Mouse (Mus musculus) embryo, embryonic 10.5 days (tissue): ENCODE measurements at regions not wholly inside any gene's neighbourhood (a gene's known extent, or its start where the extent isn't known, plus 50 kb on each side); places are given as distances from the start of the nearest gene placed in this dataset.

ENCODE experiments used
- DNase-seq: peaks from one replicate; pipeline ENCODE4 v3.0.0-alpha.2; 2015; ENCODE audit warnings: low spot score

DNA sequence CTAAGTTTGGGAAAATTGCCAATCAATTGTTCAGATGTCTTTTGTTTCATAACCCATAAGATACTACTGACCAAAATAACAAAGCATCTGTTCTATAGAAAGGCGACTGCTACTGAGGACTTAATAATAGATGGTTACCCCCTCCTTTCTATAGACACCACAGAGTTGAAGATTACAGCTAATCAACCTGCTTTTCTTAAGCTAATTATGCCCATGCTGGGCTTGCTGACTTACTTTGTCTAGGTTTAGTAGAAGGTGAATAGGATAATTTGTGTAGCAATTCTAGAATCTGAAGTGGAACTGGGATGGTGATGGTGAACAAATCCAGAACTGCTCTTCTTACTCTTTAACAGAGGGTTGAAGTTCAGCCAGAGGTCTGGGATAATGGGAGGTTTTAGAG lies 53.8 kb upstream of the Tbx18 start:
- DNase-seq = no peak

DNA sequence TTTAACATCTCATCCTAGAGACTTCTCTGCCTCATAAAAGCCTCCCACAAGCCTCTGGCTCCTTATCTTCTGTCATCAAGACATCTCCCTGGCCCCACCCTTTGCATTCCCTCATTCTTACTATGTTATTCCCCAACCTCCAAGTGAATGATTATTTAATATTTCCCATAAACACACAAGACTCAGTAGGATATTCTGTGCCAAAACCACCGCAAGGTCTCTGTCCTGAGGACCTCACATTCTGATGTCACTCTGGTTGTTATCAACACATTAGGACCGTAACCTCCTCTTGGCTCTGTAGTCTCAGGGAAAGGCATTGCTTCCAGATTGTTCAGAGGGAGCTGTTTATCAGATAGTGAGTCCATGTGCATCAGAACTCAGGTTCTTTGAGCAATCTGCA lies 80.7 kb upstream of the Tbx18 start:
- no peak for DNase-seq

DNA sequence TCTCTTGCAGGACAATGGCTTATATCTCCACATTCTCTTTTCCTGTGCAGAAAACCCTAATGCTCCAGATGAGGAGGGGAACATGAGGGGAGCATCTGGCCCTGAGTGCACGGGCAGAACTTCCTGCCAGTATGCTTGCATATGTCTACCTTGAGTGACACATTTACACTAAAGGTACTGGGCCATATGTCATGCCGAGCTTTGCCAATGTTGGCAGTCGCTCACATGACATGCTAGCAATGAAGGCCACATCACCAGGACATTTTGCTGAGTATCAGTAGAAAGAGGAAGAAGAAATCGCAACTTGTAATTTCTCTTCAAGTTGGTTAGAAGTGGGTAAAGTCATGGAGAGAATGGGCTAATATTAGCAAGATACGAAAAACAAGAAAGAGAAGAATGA lies 91.2 kb upstream of the Tbx18 start:
- no peak for DNase-seq

DNA sequence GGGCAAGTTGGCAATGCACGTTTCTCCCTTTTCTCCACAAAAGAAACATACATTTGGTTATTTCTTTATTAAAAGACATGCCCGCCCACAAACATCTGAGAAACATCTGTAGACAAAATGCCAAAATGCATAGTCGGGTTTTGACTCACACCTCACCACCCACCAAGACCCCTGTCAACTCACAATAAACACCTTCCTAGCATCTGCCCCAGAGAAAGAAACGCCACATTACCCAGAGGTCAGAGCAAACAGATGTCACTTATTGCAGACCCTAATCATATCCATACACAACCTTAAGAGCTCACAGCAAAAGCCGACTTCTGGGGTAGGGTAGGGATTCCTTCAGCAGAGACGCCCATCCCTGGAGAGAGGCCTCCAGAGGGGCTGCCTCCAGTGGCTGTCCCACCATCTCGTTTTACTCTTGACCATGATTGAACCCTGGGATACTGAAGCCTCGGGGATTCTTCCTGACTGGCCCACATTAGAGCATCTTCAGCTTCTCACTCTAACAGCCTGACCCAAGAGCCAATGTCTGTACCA lies 93.7 kb upstream of the Tbx18 start:
- no peak for DNase-seq

DNA sequence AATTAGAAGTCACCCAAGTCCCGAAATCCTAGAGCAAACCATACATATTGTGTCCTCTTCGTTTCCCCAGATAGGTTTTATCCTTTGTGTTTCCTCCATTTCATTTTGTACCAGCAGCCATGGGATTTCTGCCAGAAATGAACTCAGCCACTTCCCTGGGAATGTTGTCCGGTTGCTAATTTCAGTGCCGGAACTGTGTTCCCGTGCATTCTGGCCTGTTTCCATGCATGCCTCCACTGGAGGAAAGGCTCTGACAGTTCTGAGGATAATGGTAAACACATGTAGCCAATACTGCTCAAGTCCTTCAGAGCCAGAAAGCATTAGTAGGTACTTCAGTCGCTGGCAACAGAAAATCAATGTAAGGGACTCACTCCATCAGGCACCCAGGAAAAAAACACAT lies 112.8 kb upstream of the Tbx18 start:
- peak; percentile 26 for DNase-seq

DNA sequence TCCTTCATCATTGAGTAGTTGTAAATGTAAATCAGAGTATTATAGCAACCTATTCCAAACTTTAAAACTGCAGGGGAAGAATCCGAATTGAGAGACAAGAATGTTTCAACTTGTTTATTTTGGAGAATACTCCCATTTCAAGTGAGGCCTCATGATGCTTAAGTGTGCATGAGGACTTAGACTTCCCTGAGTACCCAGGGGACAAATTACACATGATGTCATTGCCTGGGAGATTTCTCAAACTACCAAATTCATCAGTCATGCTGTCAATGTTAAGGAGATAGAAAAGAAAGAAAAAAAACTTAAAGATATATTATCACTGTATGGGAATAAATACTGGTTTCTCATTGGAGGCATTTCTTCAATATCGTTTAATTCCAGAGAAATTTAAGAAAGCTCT lies 113.4 kb upstream of the Tbx18 start:
- no peak for DNase-seq

DNA sequence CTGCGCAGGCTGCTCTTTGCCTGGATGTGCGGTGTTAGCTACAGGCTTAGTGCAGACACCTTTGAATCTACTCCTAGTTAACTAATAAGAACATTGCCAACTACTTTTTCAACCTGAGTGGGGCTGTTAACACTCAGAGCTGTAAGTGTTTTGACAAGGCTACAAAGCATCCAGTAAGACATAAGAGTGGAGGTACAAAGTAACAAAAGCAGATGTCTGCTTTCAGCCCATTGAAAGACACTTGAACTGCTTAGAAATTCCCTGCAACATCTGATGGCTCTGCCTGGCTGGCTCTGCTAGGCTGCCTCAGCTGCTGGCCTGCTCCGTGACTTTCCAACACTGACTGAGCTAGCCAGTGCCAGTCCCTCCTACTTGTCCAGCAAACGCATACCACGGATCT lies 117.8 kb upstream of the Tbx18 start:
- DNase-seq = no peak

DNA sequence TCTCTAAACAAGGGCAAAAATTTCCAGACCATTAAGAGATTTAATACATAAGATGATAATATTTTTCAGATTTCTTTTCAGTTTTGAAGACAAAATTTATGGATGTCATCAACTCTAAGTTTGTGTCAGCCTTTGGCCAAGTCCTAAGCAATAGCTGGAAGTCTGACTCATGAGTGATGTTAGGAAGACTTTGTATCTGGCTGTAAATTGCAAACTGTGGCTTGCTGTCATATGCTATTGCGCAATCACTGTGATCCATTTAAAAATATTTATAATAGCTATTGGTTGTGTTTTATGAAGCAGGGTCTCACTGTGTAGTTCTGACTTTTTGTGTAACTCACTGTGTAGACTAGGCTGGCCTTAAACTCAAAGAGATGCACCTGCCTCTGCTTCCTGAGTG lies 119.1 kb upstream of the Tbx18 start:
- DNase-seq = no peak

DNA sequence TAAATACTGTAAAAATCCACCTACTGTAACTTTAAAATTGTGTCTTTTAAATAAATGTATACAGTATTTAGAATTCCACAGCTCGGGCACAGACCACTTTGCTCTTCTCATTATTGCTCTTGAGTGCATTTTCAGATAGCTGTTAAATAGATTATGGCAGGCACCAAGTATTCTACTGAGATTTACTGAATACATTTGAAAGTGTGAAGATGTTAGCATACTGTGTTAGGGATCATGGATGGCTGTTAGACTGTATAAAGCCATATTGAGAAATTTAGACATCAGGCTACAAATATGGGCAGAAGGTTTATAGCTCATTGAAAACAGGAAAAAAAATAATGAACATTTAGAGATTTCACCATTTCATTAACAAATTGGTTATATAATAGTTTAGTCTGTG lies 130.5 kb upstream of the Tbx18 start:
- DNase-seq = no peak

DNA sequence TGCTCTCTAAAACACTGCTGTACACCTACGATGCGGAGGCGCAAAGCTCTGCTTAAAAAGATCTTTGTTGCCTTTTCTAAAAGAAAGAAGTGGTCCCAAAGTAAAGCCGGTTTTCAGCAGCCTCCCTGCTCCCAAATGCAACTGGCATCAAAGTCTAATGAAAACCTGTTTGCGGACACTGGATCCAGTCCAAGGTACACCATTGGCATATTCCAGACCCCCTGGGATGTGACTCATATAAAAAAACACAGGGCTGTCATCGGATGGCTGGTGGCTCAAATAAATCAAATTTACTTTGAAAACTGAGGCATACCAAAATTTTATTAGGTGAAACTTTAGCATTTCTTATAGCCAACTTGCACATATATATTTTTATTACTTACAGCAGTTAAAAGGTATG lies 134.2 kb upstream of the Tbx18 start:
- DNase-seq = no peak

DNA sequence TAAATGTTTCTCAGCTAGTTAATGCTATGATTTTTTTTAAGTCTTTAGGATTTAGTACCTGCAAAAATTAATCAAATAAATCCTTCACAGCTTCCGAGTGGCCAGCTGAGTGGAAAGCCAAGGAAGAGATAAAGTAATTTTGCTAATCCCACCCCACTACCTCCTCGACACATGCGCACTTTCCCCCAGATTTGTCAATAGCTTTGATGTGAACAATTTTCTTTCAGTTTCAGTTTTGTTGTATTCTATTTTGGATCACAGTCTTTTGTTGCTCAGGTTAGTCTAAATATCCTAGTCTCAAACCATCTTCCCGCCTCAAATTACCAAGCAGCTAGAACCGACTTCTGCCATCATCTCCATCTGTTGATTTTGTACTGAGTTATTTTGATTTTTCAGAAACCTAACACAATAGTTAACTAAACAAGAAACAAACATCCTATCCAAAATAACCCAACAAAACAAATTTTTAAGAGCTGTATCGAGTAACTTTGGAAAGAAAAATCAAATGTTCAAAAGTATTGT lies 141.4 kb upstream of the Tbx18 start:
- no peak for DNase-seq

DNA sequence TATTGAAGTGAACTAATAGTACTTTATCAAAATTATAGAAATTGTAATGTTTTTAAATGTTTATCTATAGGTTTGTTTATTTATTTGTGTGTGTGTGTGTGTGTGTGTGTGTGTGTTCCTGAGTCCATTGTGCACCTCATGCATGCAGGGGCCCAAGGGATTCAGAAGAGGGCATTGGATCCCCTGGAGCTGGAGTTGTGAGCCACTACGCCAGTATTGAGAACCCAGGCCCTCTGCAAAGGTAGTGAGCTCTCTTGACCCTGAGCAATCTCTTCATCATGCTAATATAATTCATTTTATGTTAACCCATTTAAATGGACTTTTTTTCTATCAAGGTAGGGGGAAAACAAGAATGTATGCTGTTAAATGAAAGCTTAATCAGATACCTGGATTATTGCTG lies 151.5 kb upstream of the Tbx18 start:
- DNase-seq = no peak

DNA sequence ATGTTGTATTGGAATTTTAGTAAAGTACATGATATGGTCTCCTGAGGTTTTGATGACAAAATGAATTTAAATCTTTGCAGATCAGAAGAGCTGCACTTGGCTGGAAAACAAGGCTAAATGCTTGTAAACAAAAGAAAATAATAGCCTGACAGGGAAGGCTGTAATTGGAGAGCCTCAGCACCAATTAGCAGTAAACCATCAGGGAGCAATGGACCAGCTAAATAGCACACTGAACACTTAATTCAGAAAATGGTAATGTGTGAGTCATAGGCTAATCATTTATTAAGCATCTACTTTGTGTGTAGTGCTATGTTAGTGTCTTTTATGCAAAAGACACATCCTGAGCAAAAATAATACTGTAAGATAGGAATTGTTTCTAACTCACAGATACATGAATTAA lies 152.0 kb upstream of the Tbx18 start:
- DNase-seq = no peak

DNA sequence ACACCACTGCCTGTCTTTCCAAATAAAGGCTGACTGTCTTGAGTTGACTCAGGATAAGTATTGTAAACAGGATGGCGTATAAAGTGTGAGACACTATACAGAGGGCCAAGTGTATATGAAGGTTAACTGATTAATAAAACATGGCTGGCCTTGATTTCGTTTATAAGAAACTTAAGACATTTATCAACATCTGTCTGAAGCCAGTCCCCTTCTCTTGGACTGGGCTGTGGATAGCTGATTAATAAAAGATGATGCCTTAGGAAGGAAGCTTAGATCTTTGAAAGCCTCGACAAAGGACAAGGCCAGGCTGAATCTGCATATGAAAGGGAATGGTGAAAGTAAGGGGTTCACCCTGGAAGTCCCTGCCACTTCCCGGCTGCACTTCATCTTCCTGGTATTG lies 163.0 kb upstream of the Tbx18 start:
- peak; percentile 40 for DNase-seq

DNA sequence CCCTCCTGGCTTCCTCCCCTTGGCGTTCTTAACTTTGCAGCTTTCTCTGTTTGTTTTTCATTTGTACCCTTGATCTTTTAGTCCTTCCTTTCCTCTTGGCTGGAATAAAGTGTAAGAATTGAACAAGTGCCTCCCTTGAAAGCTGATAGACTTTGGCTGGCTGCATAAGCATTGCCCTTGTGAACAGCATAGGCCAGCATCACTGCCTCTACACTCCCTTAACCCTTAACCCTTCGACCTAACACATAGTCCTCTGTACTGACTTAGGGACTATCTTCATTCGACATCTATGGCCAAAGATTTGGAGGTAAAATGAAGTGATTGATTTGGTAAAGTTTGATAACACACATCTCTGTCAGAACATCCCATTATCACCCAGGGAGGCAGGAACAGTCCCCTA lies 163.5 kb upstream of the Tbx18 start:
- no peak for DNase-seq

DNA sequence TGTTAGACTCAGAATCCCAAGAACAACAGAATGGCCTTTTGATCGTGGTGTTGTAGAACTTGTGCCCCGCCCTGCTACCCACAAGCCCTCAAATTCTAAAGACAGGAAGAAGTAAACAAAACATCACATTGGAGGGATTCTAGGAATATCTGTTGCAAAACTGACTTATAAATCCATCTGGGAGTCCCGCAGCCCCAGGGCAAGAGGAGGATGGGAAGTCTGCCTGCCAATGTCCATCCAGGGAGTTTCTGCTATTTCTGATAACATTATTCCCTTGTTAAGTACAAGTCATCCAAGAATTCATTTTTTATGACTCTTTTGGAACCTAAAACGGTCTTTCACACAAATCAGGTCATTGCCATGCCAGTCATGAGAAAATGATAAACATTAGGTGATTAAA lies 164.5 kb upstream of the Tbx18 start:
- DNase-seq = no peak

DNA sequence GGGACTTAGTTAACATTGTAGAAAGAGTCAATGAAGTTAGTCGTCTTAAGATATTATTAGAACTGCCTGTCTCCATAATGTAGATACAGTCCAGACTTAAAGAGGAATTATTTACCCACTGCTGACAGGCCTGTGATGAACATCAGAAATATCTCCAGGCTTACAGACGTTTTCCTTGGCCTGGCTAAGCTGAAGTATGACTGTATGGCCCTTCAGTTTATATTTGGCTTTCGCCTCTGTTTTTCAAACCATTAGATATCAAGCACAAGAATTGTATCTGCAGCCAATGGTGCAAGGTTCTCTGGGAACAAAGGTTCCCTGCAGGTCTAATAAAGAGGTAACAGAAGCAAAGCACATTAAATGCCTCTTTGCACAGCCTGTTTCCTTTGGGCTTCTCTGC lies 166.3 kb upstream of the Tbx18 start:
- no peak for DNase-seq

DNA sequence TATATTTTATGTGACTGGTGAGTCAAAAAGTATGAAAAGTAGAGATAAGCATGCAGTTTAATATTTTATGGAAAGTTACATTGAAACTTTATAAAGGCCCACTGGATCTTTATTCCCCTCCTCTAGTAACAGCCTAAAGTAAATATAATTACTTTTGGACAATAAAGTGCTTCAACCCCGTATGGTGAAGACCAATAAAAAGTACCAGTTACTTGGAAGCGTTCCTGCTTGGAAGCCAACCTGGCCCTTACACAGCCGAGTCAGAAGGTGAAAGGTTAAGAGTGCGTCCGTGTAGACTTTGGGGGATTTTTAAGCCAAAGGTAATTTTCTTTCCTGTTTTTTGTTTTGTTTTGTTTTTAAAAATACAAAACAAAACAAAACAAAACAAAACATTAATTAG lies 168.3 kb upstream of the Tbx18 start:
- DNase-seq = no peak

DNA sequence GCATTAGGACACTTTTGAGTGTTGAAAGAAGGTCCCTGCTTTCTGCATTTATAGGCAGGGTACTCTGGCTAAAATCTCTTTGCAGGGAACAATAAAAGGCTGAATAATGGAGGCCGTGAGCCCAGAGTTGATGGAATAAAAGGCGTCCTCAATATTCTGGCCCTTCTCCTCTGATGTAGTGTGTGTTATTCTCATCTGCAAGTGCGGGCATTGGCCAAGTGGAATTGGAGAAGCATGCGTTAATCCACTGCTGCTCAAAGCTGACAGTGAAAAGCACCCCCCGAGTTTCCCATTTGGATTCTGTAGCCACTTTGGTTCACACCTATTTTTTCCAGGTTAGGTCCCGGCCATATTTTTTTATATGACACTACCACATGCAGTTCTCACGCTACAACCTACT lies 168.7 kb upstream of the Tbx18 start:
- DNase-seq = no peak

DNA sequence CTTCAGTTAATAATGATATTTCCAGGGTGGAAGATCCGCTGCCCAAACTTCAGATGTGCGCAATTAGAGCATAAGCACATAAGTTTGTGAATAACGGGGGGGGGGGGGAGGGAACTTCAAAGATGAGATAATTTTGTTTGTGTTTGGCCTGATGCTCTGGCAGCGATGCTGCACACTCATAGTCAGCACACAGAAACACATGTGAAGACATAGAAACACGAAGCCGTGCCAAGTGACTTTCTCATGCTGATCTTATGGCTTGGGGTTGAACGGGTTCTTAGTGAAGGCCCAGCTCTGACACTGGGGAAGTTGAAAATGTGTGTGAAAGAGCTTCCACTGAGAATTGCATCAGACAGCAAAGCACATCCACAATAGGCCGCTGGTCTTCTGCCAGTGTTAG lies 190.2 kb upstream of the Tbx18 start:
- DNase-seq = no peak

DNA sequence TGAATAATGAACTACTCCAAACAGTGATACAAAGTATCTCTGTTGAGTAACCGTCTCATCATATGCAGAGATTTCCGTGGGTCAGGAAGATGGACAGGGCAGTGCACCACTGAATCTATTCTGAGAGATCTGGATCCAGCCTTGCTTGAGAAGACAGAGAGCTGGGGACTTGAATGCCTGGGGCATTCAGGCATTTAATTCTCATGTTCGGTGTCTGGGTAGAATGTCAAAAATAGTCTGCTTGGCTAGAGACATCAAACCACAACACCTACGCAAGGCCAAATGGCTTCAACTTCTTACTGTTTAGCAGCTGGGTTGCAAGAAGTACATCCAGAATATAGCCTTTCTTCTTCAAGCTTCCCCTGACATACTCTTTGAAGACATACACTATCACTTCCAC lies 194.1 kb upstream of the Tbx18 start:
- no peak for DNase-seq

DNA sequence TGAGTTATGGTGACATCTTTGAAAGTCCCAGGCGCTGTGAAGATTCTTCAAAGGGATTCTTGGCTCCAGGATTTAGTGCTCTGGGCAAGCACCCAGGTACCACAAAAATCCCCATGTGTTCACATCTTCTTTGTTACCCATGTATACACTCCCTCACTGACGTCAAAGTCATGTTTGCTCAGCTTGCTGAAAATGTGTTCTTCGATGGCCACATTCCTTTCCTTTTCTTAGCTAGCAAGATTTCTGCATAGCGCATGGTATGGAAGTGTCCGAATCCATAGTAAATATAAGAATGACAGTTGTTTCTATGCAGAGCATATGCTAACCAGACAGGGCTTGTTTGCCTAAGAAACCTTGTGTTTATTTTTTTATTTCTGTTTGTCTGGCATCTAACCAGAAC lies 202.2 kb upstream of the Tbx18 start:
- DNase-seq = no peak

DNA sequence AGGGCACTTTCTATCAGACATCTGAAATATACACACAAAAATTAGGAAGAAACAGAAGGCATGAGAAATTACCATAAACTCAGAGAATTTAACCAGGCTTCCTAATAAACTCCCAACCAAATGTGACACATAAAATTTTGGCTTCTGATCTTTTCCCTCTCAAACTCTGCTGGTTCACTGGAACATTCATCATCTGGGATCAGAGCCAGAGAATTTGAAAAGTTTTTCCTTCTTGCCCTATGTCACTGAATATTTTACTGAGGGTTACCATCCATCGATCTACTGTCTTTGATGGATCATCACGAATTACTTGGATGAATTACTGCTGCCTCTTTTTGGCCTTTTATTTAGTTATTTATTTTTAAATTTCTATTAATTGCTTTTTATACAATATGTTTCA lies 221.4 kb upstream of the Tbx18 start:
- DNase-seq = no peak

DNA sequence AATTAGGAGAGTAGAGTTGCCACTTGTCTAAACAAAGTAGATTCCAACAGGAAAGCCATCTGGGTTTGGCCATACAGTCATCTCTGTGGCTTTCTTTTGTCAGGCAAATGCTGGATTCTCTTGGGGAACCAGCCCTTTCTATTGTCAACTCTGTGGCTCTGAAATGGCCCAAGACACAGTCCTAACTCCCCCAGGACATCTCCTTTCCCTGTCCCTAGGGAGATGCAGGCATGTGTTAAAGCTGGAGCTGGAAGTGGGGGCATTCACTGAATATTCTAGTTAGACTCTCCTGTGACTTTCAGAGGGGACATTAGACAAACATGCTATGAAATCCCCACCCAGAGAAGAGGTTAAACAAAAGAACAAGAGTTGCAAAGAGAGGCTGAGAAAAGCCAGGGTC lies 223.9 kb upstream of the Tbx18 start:
- no peak for DNase-seq

DNA sequence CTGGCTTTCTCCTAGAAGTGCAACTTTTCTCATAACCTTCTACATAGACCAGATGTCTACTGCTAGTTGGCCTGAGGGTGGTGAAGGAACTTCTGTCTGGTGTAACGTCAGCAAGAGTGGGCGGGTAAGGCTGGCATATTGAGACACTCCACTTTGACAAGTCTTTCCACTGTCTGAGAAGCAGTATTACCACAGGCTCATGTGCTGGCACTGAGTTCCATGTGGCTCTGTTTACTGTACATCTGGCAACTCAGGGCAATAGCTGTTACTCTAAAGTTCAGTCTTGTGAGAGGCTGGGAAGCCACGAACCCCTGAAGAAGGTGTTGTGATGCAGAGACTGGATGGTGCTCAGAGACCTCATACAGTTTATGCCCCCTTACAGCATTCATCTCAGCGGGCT lies 230.7 kb upstream of the Tbx18 start:
- no peak for DNase-seq
